Mouse (Mus musculus) liver, adult 2 months (tissue): ENCODE measurements around the gene Fam181a.

Source experiments
- CTCF ChIP-seq: fragments of 200-500 bp; IDR thresholded peaks from 2 replicates; pipeline ENCODE4 v1.5.1; 2011; ENCODE audit warnings: low read depth, low read length, control low read depth
- POLR2A ChIP-seq: fragments of 200-500 bp; IDR thresholded peaks from 2 replicates; pipeline ENCODE4 v1.6.1; 2011; ENCODE audit warnings: low read length, control low read depth; ENCODE audit not compliant: insufficient read depth; ENCODE audit errors: extremely low read depth

DNA sequence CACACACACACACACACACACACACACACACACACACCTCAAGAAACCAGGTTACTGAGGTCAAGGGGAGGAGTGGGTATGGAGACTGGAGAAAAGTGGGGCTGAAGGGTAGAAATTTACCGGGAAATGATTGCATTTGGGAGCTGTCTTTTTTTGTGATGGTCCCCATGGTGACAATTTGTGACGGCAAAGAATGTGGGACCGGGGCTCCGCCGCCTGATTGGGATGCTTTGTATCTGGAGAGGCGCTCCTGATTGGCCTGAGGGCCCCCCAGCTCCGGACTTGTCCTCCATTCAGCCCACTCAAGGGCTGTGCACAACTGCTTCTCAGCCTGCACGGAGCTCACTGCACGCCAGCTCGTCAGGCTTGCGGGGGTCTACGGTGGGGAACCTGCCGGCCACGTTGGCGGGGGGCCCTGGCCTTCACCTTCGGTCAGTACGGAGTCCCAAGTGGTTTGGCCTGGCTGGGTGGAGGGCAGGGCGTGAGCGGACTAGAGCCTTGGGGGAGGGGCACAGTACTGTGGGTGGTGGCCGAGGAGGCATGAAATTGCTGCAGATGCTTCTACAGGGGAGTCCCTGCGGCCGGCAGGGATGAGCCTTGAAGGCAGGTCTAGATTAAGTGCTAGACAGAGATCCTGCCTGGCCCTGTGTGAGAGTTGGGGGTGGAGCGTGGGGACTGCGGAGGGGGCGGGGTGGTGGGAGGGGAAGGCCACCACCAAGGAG, 4.0 kb downstream of the Fam181a start:
- TF ChIP-seq POLR2A = no peak
- no peak for TF ChIP-seq CTCF
